Mouse (Mus musculus): ENCODE measurements around the gene Nkd2.
A peak's percentile ranks its signal among the peaks of the same experiment; 100 is the strongest.

Nkd2 gene

GRCm38 (mm10) chr13:73847465-73847836 is at the start of gene Nkd2:
TSS of gene Nkd2 (minus strand) at chr13:73847631.
- peak; percentile 61 for DNase-seq (ENCODE audit: low spot score)

DNA sequence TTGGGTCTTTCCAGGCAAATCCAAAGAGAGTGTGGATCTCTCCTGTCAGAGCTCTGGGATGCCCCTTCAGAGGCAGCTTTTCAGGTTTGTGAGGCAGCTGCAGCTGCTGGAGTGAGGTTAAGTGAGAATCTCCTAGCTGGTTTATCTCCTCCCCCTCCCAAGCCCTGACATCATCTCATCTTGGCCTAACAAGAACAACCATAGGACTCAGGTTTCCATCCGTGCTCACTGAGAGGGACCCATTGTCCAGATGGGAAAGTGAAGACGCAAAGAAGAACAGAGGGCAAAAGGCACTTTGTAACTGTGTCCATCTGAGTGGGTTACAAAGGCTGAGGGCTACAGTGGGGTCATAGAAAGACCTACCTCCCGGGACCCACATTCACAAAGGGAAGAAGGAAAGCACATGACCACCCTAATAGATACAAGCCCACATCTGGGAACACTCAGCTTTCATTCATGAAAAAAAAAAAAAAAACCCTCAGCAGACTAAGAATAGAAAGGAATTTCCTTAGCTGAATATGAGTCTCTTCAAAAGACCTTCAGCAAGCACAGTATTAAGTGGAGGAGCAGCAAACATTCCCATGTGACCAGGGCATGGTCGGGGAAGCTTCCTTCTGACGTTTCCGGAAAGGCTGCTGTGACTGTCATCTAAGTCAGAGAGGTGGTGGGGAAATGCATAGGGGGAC is 45.2 kb upstream of the Nkd2 start:
- no peak for DNase-seq (ENCODE audit: low spot score)

GRCm38 (mm10) chr13:73887415-73887874 is 40.0 kb upstream of the Nkd2 start:
- DNase-seq (ENCODE audit: low spot score) = peak; percentile 34

- DNase-seq (ENCODE audit: low spot score) = no peak
These were observed 39.2 kb upstream of the Nkd2 start for GRCm38 (mm10) chr13:73886601-73887000.

DNA sequence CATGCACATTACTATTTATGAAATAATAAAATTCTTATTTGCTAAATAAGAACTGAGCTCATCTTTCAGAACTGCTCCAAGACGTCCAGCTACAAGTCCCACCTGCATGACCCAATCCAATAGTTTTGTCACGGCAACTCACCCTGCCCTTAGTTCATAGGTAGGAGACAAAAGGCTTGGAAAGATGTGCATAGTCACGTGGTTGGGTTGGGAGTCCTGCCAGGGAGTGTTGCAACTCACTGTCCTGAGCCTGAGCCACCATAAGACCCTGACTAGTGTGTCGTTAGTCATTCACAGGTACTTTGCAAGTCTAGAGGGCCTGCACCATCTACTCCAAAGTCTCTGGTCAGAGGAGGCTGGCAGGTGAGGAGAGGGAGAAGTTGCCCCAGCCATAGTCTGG is 38.6 kb upstream of the Nkd2 start:
- DNase-seq (ENCODE audit: low spot score) = no peak

- no peak for DNase-seq (ENCODE audit: low spot score)
These were observed 38.2 kb upstream of the Nkd2 start for GRCm38 (mm10) chr13:73885656-73886055.

DNA sequence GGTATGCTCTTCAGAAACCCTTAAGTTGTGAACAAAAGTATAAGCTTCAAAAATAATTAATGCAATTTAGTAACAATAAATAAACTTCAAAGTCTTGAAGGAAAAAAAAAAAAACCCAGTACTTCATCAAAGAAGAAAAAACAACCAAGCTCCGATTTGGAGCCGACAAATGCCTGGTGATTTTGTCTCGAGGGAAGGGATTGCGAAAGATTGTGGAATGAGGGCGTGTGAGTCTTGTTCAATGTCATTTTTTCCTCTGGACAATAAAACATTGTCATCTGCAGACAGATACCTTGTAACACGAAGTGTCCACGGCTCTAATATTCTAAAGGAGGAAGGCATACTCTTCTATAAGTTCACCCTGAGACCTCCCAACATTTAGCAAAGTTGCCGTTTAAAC is 33.9 kb upstream of the Nkd2 start:
- DNase-seq (ENCODE audit: low spot score) = no peak

GRCm38 (mm10) chr13:73879824-73880223 is 32.4 kb upstream of the Nkd2 start:
- no peak for DNase-seq (ENCODE audit: low spot score)

DNA sequence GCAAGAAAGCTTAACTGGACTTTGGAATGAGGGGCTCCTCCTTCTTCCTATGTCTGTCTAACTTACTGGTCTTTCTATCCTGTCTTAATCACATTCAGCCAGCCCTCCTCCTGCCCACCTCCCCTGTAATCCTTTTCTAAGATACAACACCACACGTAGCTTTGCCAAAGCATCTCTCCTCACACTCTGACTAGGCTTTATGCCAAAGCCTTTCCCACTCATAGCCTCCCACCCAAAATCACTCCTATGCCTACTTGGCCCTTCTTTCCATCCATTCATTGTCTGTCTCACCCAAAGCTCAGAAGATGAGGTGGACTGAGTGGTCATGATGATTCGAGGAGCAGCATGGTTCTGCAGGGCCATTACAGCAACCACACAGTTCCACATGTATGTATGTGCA is 24.7 kb upstream of the Nkd2 start:
- no peak for DNase-seq (ENCODE audit: low spot score)

- no peak for DNase-seq (ENCODE audit: low spot score)
These were observed 604 bp downstream of the Nkd2 start for GRCm38 (mm10) chr13:73846589-73847464.

- no peak for DNase-seq (ENCODE audit: low spot score)
These were observed 4.7 kb downstream of the Nkd2 start for GRCm38 (mm10) chr13:73842696-73843095.

GRCm38 (mm10) chr13:73839740-73840139 is 7.7 kb downstream of the Nkd2 start:
- DNase-seq (ENCODE audit: low spot score) = no peak

DNA sequence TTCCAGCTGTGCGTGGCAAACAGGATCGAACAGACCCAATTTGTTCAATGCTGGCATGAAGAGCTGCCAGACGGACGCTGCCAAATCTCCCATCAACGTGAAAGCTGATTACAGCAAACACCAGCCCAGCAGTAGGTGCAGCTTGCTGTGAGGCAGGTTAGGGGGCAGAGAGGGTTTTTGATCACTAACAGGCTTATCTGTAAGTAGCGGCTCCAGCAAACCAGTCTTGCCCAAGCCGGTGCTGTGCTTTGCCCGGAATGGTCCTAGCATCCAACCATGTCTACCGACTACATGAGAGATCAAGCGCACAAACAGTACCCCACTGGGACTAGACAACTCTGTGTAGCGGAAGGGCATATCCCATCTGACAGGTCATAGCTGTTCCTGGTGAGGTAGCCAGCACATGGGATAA is 8.3 kb downstream of the Nkd2 start:
- DNase-seq (ENCODE audit: low spot score) = no peak

DNA sequence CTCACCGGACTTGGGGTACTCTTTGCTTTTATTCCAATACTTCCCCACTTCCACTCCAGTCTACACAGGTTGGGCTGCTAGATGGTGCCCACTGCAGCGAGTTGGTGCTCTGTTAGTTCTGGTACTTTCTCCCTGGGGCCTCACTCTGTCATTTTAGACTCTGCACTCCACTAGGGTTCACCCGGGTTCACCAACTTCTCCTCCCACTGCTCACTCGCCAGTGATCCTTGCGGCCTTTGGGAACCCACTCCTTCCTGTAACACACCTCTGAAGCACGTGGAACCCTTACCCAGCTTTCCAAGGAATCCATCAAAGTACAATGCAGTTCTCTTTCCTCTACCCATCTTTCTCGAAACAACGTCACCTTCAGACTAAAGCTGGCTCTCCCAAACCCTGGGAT is 9.7 kb downstream of the Nkd2 start:
- no peak for DNase-seq (ENCODE audit: low spot score)

DNA sequence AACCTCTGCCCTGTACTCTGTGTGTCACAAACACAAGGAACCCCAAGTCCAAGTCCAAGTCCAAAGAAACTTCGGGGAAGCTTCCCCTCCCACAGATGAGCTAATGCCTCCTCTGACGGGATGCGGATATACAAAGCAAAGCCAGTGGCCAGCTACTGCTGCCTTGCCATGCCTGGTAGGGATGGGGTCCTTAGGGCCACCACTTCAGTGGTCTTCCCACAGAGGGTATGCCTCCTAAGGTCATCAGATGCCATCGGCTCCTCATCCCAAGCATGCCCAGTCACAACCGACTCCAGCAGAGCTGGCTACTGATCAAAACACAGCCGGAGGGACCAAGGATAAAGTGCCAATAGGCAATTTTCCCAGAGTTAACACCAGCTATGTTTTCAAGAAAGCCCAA is 10.9 kb downstream of the Nkd2 start:
- no peak for DNase-seq (ENCODE audit: low spot score)

DNA sequence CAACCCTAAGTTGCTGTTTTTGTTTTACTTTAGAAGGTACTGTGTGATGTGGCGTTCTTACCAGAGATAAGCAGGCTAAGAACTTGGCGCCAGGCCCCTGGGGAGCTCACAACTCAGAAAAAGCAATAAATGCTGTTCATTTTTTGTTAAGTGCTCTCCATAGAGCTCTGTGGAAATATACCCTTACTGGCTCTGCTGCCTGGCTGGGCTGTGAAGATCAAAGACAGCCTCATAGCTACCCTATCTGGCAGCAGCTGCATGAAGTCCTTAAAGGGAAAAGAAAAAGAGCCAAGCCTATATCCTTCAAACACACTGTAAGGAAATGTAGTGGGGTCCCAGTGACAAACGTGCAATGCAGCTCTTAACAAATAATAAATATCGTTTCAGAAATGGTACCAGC is 11.6 kb downstream of the Nkd2 start:
- peak; percentile 43 for DNase-seq (ENCODE audit: low spot score)

- DNase-seq (ENCODE audit: low spot score) = no peak
These were observed 13.6 kb downstream of the Nkd2 start for GRCm38 (mm10) chr13:73833809-73834208.

DNA sequence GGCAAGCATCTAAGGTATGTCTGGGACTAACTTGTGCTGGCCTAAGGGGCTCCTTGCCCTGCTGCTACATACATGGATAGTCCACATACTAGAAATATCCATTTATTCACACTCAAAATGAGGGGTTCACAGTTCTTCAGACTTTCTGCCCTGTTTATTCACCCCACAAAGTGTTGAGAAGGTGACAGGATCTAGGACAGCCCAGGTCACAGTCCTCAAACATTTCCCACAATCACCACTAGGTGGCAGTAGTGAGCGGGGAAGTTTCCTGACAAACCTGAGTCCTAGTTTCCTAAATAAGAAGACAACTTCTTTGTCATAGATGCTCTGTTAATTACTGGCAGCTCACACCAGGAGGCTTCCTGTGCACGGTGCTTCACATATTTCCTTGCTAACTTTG is 15.9 kb downstream of the Nkd2 start:
- DNase-seq (ENCODE audit: low spot score) = no peak

GRCm38 (mm10) chr13:73827243-73827642 is 20.2 kb downstream of the Nkd2 start:
- DNase-seq (ENCODE audit: low spot score) = no peak

- no peak for DNase-seq (ENCODE audit: low spot score)
These were observed 23.7 kb downstream of the Nkd2 start for GRCm38 (mm10) chr13:73823711-73824110.

- DNase-seq (ENCODE audit: low spot score) = no peak
These were observed 25.1 kb downstream of the Nkd2 start for GRCm38 (mm10) chr13:73822187-73822800.

- DNase-seq (ENCODE audit: low spot score) = no peak
These were observed 26.2 kb downstream of the Nkd2 start for GRCm38 (mm10) chr13:73821251-73821650.

GRCm38 (mm10) chr13:73818921-73819320 is 28.5 kb downstream of the Nkd2 start:
- no peak for DNase-seq (ENCODE audit: low spot score)

All from ovary, adult 18-20 months (tissue).